Mouse (Mus musculus): Measurements from ENCODE around the gene Ift20.
"Not testable (repeated sequence)": the region's sequence is repeated elsewhere in the genome, so short reads cannot be mapped to it uniquely, and the experiment has no call there.

Gene Ift20

DNA sequence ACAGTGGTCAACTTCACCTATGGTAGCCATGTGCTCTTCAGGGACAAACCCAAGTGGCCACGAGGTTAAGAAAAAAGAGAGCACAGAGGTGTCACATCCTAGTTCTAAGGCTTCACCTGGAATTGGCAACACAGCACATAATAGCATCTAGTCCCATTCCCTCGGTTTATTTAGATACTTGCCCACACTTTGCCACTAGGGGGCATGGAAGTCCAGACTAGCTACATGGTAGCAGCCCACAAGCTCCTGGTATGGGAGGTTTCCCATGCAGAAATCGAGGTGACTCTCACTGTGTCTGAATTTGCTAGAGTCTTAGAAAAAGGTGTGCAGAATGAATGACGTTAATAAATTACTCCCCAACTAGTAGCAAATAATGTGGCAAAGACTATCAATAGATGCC lies 24.3 kb downstream of the Ift20 start:
- CTCF ChIA-PET: interaction anchor here (0.6 to 1.0 kb wide), 3 partner anchors 23 to 442 kb away, joined by 3 to 7 read pairs (median 4); no protein-coding TSS in a partner anchor

DNA sequence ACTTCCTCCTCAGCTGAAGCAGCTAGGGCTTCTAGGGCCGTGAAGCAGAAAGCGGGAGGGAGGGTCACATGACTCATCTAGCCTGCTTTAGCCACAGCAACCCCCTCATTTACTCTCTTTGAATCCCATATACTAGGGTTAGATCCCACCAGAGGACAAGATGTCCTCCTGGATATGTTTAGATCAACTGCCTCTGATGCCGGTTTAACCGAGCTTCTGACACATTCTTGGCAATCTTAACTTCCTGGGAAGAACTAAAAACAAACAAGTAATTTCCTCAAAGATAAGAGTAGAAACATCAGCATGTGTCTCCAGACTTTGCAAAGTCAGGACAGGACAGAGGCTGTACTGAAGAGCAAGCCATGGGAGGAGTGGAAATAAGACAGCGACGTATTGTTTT lies 30.6 kb downstream of the Ift20 start:
- CTCF ChIA-PET: interaction anchor here (0.5 to 0.6 kb wide), 2 partner anchors 26 to 131 kb away, joined by 5 to 6 read pairs; no protein-coding TSS in a partner anchor

GRCm38 (mm10) chr11:78567614-78568013 lies 31.5 kb downstream of the Ift20 start:
- CTCF ChIA-PET: interaction anchor here (0.7 kb wide), 1 partner anchor 8 kb away, joined by 3 read pairs; no protein-coding TSS in a partner anchor

DNA sequence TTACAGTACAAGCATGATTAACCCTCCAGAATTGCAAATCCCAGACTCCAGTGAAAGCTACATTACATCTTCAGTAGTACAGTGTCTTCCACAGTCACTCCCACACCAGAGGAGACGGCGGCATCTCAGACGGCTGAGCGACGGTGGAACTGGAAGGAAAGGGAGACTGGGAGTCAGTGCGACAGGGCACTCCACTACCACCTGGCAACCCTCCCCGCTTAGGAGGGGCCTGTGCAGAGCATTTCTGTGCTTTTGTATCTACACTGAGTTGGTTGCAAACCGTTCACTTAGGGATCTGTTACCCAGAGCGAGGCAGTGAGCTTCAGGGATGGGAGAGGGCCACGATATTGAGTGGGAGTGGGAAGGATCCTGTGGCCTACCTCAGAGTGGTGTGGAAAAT lies 32.7 kb downstream of the Ift20 start:
- CTCF ChIA-PET: no interaction called here

- CTCF ChIA-PET: no interaction called here
Measured at GRCm38 (mm10) chr11:78569806-78570205, 33.6 kb downstream of the Ift20 start.

- CTCF ChIA-PET: no interaction called here
Measured at GRCm38 (mm10) chr11:78571441-78571840, 35.3 kb downstream of the Ift20 start.

DNA sequence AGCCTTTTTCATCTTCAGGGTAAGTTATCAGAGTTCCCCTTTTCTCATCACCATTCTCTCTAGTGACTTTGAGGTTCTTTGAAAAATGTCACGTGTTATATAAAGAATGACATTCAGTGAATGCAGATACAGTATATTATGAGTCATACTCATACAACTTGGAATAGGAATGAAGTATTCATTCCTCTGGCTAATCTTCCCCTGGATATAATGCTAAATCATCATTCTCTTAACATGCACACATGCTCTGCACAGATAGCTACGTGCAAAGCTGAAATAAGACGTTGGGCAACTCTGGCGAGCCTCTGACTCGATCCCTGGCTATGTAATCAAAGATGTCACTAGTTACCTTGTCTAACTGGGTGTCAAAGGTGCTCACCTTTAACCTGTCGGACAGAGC lies 35.7 kb downstream of the Ift20 start:
- CTCF ChIA-PET: interaction anchor here (0.6 kb wide), 1 partner anchor 10 kb away, joined by 4 read pairs; no protein-coding TSS in a partner anchor

- CTCF ChIA-PET: not testable (repeated sequence)
Measured at GRCm38 (mm10) chr11:78574031-78574430, 37.9 kb downstream of the Ift20 start.

- CTCF ChIA-PET: interaction anchor here (0.6 to 0.7 kb wide), 2 partner anchors 9 to 161 kb away, joined by 3 read pairs; no protein-coding TSS in a partner anchor
Measured at GRCm38 (mm10) chr11:78574536-78574935, 38.4 kb downstream of the Ift20 start.

- CTCF ChIA-PET: interaction anchor here (0.6 to 0.7 kb wide), 2 partner anchors 9 to 161 kb away, joined by 3 read pairs; no protein-coding TSS in a partner anchor
Measured at GRCm38 (mm10) chr11:78574975-78575374, 38.8 kb downstream of the Ift20 start.

GRCm38 (mm10) chr11:78582848-78583247 lies 46.7 kb downstream of the Ift20 start:
- CTCF ChIA-PET: interaction anchor here (0.6 to 1.2 kb wide), 2 partner anchors 11 to 22 kb away, joined by 3 to 4 read pairs; no protein-coding TSS in a partner anchor

DNA sequence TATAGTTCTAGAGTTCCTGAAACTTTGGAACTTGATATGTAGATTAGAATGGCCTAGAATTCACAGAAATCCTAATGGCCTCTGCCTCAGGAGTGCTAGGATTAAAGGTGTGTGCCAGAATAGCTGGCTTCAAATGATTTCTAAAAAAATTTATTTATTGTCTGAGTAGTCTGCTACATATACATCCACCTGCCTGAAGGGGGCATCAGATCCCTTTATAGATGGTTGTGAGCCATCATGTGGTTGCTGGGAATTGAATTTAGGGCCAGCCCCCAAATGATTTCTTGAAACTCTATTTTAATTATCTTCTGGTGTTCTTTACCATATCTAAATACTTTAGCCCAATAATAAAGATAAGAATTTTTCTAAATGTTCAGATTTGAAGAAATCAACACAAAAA lies 49.9 kb downstream of the Ift20 start:
- CTCF ChIA-PET: no interaction called here

GRCm38 (mm10) chr11:78587677-78588076 lies 51.5 kb downstream of the Ift20 start:
- CTCF ChIA-PET: not testable (repeated sequence)
